Mouse (Mus musculus): ENCODE data around the gene Arhgap24. TPM values are rescaled to one million over a fixed set of nuclear protein-coding genes. Genes with fewer than 3 reads are reported as not detected.

Arhgap24 gene
- polyA plus RNA-seq, 1 experiment from 2014 or later: 23.8 TPM

GRCm38 (mm10) chr5:102548382-102548781, 67.2 kb downstream of the Arhgap24 start:
- Histone ChIP-seq H3K9ac (no peak overlapping the region), H3K27ac (no peak overlapping the region), H3K4me1 (peaks cover 22% of the 10 kb centered on the region), H3K9me3 (no peaks in the 10 kb centered on the region), H3K27me3 (no peaks in the 10 kb centered on the region), H3K36me3 (no peaks in the 10 kb centered on the region), H3K4me3 (no peak overlapping the region), H3K4me2 (no peak overlapping the region)
- WGBS: 74% methylated on average over 2 of the region's 2 CpGs
- no peak for ATAC-seq (ENCODE audit: insufficient number of reproducible peaks, insufficient read depth, low FRiP score, low TSS enrichment, low read depth)

GRCm38 (mm10) chr5:102550211-102550610, 69.0 kb downstream of the Arhgap24 start:
- no peak overlapping the region for H3K4me2 ChIP-seq
- H3K27ac ChIP-seq: peak overlapping the region; percentile 63; the same call in 1 of the 2 replicates
- peaks cover 22% of the 10 kb centered on the region for H3K4me1 ChIP-seq
- H3K36me3 ChIP-seq: peaks cover 11% of the 10 kb centered on the region
- no peaks in the 10 kb centered on the region for H3K27me3 ChIP-seq
- no peaks in the 10 kb centered on the region for H3K9me3 ChIP-seq
- ATAC-seq (ENCODE audit: insufficient number of reproducible peaks, insufficient read depth, low FRiP score, low TSS enrichment, low read depth): no peak
- H3K4me3 ChIP-seq: no peak overlapping the region
- no peak overlapping the region for H3K9ac ChIP-seq
- 45% methylated on average over 3 of the region's 3 CpGs for whole genome bisulfite sequencing

GRCm38 (mm10) chr5:102550870-102551637, 69.9 kb downstream of the Arhgap24 start:
- Histone ChIP-seq H3K4me2 (peak overlapping the region; percentile 32), H3K36me3 (peaks cover 11% of the 10 kb centered on the region), H3K27ac (peak overlapping the region; percentile 63), H3K4me1 (peaks cover 22% of the 10 kb centered on the region), H3K4me3 (no peak overlapping the region), H3K9me3 (no peaks in the 10 kb centered on the region), H3K9ac (0 out of 2 replicates have a peak overlapping the region, but pooled peaks have one; percentile 2), H3K27me3 (no peaks in the 10 kb centered on the region)
- no peak for ATAC-seq (ENCODE audit: insufficient number of reproducible peaks, insufficient read depth, low FRiP score, low TSS enrichment, low read depth)
- 20% methylated on average over 11 of the region's 11 CpGs for WGBS

GRCm38 (mm10) chr5:102552533-102552932, 71.3 kb downstream of the Arhgap24 start:
- ATAC-seq (ENCODE audit: insufficient number of reproducible peaks, insufficient read depth, low FRiP score, low TSS enrichment, low read depth): no peak
- Histone ChIP-seq H3K36me3 (peaks cover 11% of the 10 kb centered on the region), H3K9ac (no peak overlapping the region), H3K4me1 (peaks cover 22% of the 10 kb centered on the region), H3K4me2 (no peak overlapping the region), H3K9me3 (no peaks in the 10 kb centered on the region), H3K27me3 (no peaks in the 10 kb centered on the region), H3K4me3 (no peak overlapping the region), H3K27ac (no peak overlapping the region)
- WGBS: 78% methylated on average over 1 of the region's 1 CpGs

- 75% methylated on average over 4 of the region's 4 CpGs for WGBS
These were observed 74.8 kb downstream of the Arhgap24 start for GRCm38 (mm10) chr5:102555958-102556357.

GRCm38 (mm10) chr5:102560270-102560669, 79.1 kb downstream of the Arhgap24 start:
- H3K27me3 ChIP-seq: no peaks in the 10 kb centered on the region
- no peaks in the 10 kb centered on the region for H3K9me3 ChIP-seq
- no peaks in the 10 kb centered on the region; the same call in 1 of the 2 replicates for H3K36me3 ChIP-seq
- 0 out of 2 replicates have a peak, but pooled peaks cover 3% of the 10 kb centered on the region for H3K4me1 ChIP-seq
- H3K27ac ChIP-seq: no peak overlapping the region
- H3K9ac ChIP-seq: no peak overlapping the region
- no peak for ATAC-seq (ENCODE audit: insufficient number of reproducible peaks, insufficient read depth, low FRiP score, low TSS enrichment, low read depth)
- WGBS: 72% methylated on average over 6 of the region's 6 CpGs
- no peak overlapping the region for H3K4me3 ChIP-seq
- H3K4me2 ChIP-seq: no peak overlapping the region

More at GRCm38 (mm10) chr5:102555958-102556357, 74.8 kb downstream of the Arhgap24 start:
- no peaks in the 10 kb centered on the region for H3K9me3 ChIP-seq
- H3K4me1 ChIP-seq: peaks cover 12% of the 10 kb centered on the region
- no peak for ATAC-seq (ENCODE audit: insufficient number of reproducible peaks, insufficient read depth, low FRiP score, low TSS enrichment, low read depth)
- no peaks in the 10 kb centered on the region for H3K27me3 ChIP-seq
- H3K4me3 ChIP-seq: no peak overlapping the region
- H3K36me3 ChIP-seq: peaks cover 11% of the 10 kb centered on the region
- no peak overlapping the region for H3K27ac ChIP-seq
- H3K9ac ChIP-seq: no peak overlapping the region
- no peak overlapping the region for H3K4me2 ChIP-seq

- Histone ChIP-seq H3K4me1 (peaks cover 20% of the 10 kb centered on the region), H3K4me3 (no peak overlapping the region), H3K9me3 (no peaks in the 10 kb centered on the region), H3K9ac (no peak overlapping the region), H3K4me2 (no peak overlapping the region), H3K27ac (no peak overlapping the region), H3K27me3 (no peaks in the 10 kb centered on the region), H3K36me3 (no peaks in the 10 kb centered on the region)
- WGBS: 62% methylated on average over 4 of the region's 4 CpGs
- no peak for ATAC-seq (ENCODE audit: insufficient number of reproducible peaks, insufficient read depth, low FRiP score, low TSS enrichment, low read depth)
These were observed 82.8 kb downstream of the Arhgap24 start for GRCm38 (mm10) chr5:102563971-102564370.

GRCm38 (mm10) chr5:102568764-102569163, 87.6 kb downstream of the Arhgap24 start:
- no peak overlapping the region for H3K4me3 ChIP-seq
- ATAC-seq (ENCODE audit: insufficient number of reproducible peaks, insufficient read depth, low FRiP score, low TSS enrichment, low read depth): no peak
- no peaks in the 10 kb centered on the region for H3K27me3 ChIP-seq
- no peak overlapping the region for H3K9ac ChIP-seq
- H3K36me3 ChIP-seq: no peaks in the 10 kb centered on the region
- WGBS: 69% methylated on average over 5 of the region's 5 CpGs
- no peak overlapping the region for H3K27ac ChIP-seq
- H3K4me2 ChIP-seq: no peak overlapping the region
- H3K9me3 ChIP-seq: no peaks in the 10 kb centered on the region
- H3K4me1 ChIP-seq: peaks cover 20% of the 10 kb centered on the region

- peaks cover 6% of the 10 kb centered on the region; the same call in 1 of the 2 replicates for H3K9me3 ChIP-seq
- H3K9ac ChIP-seq: no peak overlapping the region
- H3K27ac ChIP-seq: no peak overlapping the region
- no peak overlapping the region for H3K4me2 ChIP-seq
- H3K36me3 ChIP-seq: no peaks in the 10 kb centered on the region
- H3K4me1 ChIP-seq: peaks cover 13% of the 10 kb centered on the region
- H3K27me3 ChIP-seq: no peaks in the 10 kb centered on the region
- no peak for ATAC-seq (ENCODE audit: insufficient number of reproducible peaks, insufficient read depth, low FRiP score, low TSS enrichment, low read depth)
- WGBS: 75% methylated on average over 2 of the region's 2 CpGs
- H3K4me3 ChIP-seq: no peak overlapping the region
These were observed 90.3 kb downstream of the Arhgap24 start for GRCm38 (mm10) chr5:102571445-102571844.

- Histone ChIP-seq H3K9ac (no peak overlapping the region), H3K4me1 (peaks cover 10% of the 10 kb centered on the region; the same call in 1 of the 2 replicates), H3K27me3 (no peaks in the 10 kb centered on the region), H3K9me3 (peaks cover 6% of the 10 kb centered on the region; the same call in 1 of the 2 replicates), H3K4me2 (no peak overlapping the region), H3K4me3 (no peak overlapping the region), H3K36me3 (no peaks in the 10 kb centered on the region), H3K27ac (no peak overlapping the region)
- WGBS: 96% methylated on average over 3 of the region's 3 CpGs
- no peak for ATAC-seq (ENCODE audit: insufficient number of reproducible peaks, insufficient read depth, low FRiP score, low TSS enrichment, low read depth)
These were observed 95.6 kb downstream of the Arhgap24 start for GRCm38 (mm10) chr5:102576750-102577149.

GRCm38 (mm10) chr5:102577729-102578128, 96.5 kb downstream of the Arhgap24 start:
- ATAC-seq (ENCODE audit: insufficient number of reproducible peaks, insufficient read depth, low FRiP score, low TSS enrichment, low read depth): no peak
- H3K9me3 ChIP-seq: peaks cover 6% of the 10 kb centered on the region; the same call in 1 of the 2 replicates
- H3K27me3 ChIP-seq: no peaks in the 10 kb centered on the region
- H3K4me2 ChIP-seq: no peak overlapping the region
- H3K36me3 ChIP-seq: no peaks in the 10 kb centered on the region
- WGBS: 44% methylated on average over 3 of the region's 3 CpGs
- peaks cover 11% of the 10 kb centered on the region for H3K4me1 ChIP-seq
- H3K27ac ChIP-seq: no peak overlapping the region
- no peak overlapping the region for H3K9ac ChIP-seq
- H3K4me3 ChIP-seq: no peak overlapping the region

GRCm38 (mm10) chr5:102578431-102578830, 97.2 kb downstream of the Arhgap24 start:
- Histone ChIP-seq H3K9me3 (peaks cover 6% of the 10 kb centered on the region; the same call in 1 of the 2 replicates), H3K4me1 (peaks cover 13% of the 10 kb centered on the region), H3K9ac (no peak overlapping the region), H3K4me3 (no peak overlapping the region), H3K4me2 (no peak overlapping the region), H3K27me3 (no peaks in the 10 kb centered on the region), H3K27ac (no peak overlapping the region), H3K36me3 (no peaks in the 10 kb centered on the region)
- ATAC-seq (ENCODE audit: insufficient number of reproducible peaks, insufficient read depth, low FRiP score, low TSS enrichment, low read depth): no peak
- 70% methylated on average over 8 of the region's 8 CpGs for WGBS
